Mouse (Mus musculus): ENCODE data around the gene Wnt1. TPM values are rescaled to one million over a fixed set of nuclear protein-coding genes. Genes with fewer than 3 reads are reported as not detected.
A peak's percentile ranks its signal among the peaks of the same experiment; 100 is the strongest.
"Not testable (repeated sequence)": the region's sequence is repeated elsewhere in the genome, so short reads cannot be mapped to it uniquely, and the experiment has no call there.

The Wnt1 gene
- not detected for total RNA-seq (2021)
- long read RNA-seq, experiment 1, partial matches to known transcripts: 0 of 15 reads
- long read RNA-seq, experiment 1, other reads (novel, unspliced or antisense): 15 of 15 reads
- long read RNA-seq, experiment 2, partial matches to known transcripts: 0 of 11 reads
- long read RNA-seq, experiment 2, other reads (novel, unspliced or antisense): 11 of 11 reads

- DNase-seq (ENCODE audit: low spot score in 2 of 2): no peak
Observed at GRCm38 (mm10) chr15:98789661-98790535, at the start of gene Wnt1. Gene Wnt1 (plus strand): TSS chr15:98789857.

DNA sequence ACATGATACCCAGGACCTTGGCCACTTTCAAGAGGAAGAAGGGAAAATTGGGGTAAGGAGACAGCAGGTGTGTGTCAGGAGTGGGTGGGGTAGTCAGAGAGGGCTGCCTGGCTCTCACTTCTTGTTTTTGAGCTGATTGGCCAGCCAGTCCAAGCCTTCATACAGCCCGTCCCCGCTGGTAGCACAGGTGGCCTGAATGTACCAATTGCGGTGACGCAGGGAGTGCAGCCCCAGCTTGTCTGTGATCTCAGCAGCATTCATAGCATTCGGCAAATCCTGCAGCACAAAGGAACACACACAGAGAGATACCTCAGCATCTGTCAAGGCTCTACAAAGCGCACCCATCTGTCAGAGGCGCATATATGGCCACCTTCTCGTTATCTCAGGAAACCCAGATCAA, 49.4 kb upstream of the Wnt1 start:
- DNase-seq (ENCODE audit: low spot score in 2 of 2): no peak

- DNase-seq (ENCODE audit: low spot score in 2 of 2): no peak
Observed at GRCm38 (mm10) chr15:98742766-98743428, 46.8 kb upstream of the Wnt1 start.

DNA sequence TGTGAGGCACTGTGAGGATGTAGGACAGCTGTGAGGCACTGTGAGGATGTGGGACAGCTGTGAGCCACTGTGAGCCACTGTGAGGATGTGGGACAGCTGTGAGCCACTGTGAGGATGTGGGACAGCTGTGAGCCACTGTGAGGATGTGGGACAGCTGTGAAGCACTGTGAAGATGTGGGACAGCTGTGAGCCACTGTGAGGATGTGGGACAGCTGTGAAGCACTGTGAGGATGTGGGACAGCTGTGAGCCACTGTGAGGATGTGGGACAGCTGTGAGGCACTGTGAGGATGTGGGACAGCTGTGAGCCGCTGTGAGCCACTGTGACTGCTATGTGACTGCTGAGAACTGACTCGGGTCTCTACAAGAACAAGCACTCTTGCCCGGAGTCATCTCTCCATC, 45.8 kb upstream of the Wnt1 start:
- not testable (repeated sequence) for DNase-seq (ENCODE audit: low spot score in 2 of 2)

GRCm38 (mm10) chr15:98746344-98746965, 43.2 kb upstream of the Wnt1 start:
- DNase-seq (ENCODE audit: low spot score in 2 of 2): peak in 1 of 2 experiments; percentile 36

DNA sequence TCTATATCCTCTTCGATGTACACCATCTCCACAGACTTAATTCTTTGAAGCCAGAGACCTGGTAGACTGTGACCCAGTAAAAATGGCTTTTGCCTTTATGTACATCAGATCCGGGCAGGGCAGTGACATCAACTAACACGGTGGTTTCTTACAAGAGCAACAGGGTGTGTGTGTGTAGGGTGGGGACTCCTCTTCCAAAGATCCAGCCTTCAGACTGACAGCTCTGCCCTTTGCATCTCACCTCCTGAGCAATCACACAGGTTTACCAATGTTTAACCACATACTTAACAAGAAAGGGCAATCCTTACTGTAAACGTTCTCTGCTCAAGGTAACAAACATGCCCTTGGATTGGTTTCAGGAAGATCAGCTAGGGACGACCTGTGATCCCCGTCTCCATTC, 42.4 kb upstream of the Wnt1 start:
- DNase-seq (ENCODE audit: low spot score in 2 of 2): no peak

DNA sequence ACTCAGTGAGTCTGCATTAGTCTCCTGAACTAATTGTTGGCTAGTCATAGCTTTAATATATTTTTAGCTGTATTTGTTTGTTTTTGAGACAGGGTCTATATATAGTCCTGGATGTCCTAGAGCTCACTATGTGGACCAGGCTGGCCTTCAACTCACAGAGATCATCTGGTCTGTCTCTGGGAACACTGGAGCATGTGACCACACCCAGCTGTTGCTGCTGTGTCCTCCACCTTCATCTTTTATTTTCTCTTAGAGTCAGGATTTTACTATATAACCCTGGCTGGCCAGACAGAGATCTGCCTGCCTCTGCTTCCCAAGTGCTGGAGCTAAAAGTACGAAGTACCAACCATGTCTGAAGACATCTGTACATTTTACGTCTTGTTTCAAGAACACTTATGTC, 40.6 kb upstream of the Wnt1 start:
- no peak for DNase-seq (ENCODE audit: low spot score in 2 of 2)

DNA sequence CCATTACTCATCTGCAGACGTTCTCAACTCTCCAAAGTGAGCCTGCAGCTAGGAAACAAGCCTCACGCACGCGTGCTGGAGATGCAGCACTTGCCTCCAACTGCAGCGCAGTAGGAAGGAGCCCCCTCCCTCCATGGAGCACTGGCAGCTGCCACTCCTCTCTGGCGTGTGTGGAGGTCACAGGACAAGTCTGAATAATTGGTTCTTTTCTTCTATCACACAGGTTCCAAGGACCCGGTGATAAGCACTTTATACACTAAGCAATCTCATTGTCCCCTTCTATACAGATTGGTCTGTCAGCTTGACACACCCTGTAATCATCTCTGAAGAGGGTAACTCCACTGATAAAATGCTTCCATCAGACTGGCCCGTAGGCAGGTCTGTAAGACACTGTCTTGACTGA, 36.6 kb upstream of the Wnt1 start:
- DNase-seq (ENCODE audit: low spot score in 2 of 2): no peak

DNA sequence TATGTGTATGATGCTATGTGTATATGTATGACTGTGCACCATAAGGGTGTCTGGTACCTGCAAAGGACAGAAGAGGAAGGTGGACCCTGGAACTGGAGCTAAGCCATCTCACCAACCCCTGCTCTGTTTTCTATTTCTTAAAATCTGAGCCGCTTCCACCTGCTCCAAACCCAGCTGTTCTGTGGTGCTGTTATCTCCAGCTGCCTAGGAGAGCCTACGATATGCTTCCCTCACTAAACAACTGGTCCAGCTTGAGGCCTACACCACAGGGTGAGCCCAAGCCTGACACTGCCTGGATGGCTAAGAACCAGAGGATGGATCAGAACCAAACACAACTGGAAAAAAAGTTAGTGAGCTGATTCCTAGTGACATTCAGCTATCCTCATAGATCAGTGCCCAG, 35.5 kb upstream of the Wnt1 start:
- no peak for DNase-seq (ENCODE audit: low spot score in 2 of 2)

GRCm38 (mm10) chr15:98762201-98762621, 27.4 kb upstream of the Wnt1 start:
- DNase-seq (ENCODE audit: low spot score in 2 of 2): peak; percentile 72 to 80

GRCm38 (mm10) chr15:98762670-98763529, 26.8 kb upstream of the Wnt1 start, which contains the start of gene Arf3:
Gene Arf3 (minus strand): TSS chr15:98763214.
- DNase-seq (ENCODE audit: low spot score in 2 of 2): peak; percentile 96 to 98

DNA sequence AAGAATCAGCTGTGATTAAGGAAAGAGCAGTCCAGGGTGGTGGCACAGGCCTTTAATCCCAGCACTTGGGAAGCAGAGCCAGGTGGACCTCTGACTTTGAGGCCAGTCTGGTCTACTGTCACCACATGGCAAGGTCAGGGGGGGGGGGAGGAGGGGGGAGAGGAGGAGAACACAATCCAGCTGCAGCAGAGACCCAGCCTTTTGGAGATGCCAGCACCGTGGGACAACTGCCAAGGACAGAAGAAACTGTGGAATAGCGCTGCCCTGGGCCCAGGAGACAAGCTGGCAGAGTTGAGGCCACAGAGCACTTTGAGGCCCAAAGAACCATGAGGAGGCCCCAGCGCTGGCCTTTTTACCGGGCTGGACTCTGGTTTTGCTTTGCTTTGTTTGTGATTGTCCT, 23.7 kb upstream of the Wnt1 start:
- DNase-seq (ENCODE audit: low spot score in 2 of 2): no peak

- no peak for DNase-seq (ENCODE audit: low spot score in 2 of 2)
Observed at GRCm38 (mm10) chr15:98768259-98768658, 21.4 kb upstream of the Wnt1 start.

DNA sequence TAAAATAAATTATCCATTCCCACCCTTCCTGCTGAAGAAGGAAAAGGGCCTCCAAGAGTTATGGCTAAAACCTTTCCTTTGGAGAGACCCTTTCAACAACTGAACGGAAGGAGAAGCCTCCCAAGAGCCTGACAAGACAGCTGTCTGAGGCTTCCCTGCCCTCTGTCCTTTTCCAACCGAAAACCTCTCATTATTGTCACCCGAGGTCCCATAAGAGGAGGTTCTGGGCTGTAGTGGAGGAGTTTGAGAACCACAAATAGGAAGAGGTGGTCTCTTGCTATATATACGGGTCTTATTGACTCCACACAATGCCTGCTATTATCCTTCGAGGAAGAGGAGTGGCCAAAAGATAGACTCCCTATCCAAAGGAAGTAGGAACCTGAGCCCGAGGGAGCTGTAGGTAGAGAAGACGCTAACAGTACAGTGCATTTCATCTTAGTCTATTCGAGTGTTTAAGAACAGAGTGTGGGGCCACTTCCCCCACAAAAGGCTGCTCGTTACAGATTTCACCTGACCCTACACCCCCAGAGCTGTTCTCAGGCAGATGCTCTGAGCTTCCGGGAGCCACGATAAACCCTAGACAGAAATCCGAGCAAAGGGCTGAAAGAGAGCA, 17.7 kb upstream of the Wnt1 start:
- no peak for DNase-seq (ENCODE audit: low spot score in 2 of 2)

DNA sequence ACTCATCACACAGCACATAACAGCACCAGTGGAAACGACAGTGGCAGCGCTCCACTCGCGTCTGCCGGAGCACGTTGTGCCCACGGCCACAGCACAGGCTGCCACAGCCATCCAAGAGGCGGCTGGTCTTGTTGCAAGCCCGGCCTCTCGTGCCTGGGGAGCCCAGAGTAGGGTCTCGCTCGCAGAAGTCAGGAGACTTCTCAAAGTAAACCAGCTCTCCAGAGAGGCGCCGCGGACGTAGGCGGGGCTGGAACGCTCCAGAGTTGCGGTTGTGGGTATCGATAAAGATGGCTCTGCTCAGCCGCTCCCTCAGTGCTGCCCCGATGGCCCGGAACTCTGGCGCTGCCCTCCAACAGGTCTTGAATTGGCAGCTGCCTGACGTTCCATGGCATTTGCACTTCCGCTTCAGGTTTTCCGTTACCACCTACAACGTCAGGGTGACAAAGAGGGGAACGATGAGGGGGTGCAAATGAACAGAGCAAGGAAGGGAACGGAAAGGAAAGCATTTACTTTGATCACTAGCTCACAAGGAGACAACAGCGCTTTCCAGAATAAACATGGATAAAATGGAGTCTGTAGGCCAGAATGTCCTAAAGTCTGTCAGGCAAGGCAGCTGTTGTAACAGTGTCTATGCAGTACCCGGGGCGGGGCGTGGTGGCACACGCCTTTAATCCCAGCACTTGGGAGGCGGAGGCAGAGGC, 17.0 kb upstream of the Wnt1 start:
- no peak for DNase-seq (ENCODE audit: low spot score in 2 of 2)

- DNase-seq (ENCODE audit: low spot score in 2 of 2): no peak
Observed at GRCm38 (mm10) chr15:98774096-98774495, 15.6 kb upstream of the Wnt1 start.

- DNase-seq (ENCODE audit: low spot score in 2 of 2): no peak
Observed at GRCm38 (mm10) chr15:98775533-98775932, 14.1 kb upstream of the Wnt1 start.

DNA sequence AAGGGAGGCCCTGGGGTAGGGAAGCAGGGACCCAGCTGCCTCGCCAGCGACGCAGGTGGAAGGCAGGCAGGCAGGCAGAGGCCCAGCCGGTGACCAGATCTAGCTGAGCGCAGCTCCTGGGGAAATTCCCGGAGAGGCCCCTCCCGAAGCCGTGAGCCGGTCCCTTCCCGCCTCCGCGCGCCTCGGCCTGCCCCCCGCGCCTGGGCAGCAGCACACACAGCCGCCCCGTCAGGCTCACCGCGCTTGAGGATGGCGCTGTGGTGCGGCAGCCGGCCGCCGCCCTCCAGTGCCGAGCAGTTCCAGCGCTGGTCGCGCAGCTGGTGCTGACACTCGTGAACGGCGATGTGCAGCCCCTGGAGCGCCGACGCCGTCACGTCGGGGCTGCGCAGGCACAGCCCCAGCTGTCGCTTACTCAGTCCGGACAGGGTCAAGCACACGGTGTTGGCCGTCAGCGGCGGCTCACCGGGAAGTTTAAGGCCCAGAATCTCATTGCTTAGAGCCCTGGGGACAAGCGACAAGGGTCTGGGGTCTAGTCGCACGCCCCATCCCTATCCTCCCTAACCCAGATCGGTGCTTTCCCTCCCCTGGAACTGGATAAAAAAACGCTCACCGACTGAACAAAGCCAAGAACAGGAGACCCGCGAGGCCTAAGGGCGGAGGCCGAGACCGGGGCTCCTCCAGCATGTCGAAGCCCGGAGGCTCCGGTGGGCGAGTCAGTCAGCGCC, 13.2 kb upstream of the Wnt1 start:
- no peak for DNase-seq (ENCODE audit: low spot score in 2 of 2)
